Mouse (Mus musculus) gastrocnemius, postnatal 4 days (tissue): ENCODE measurements around the gene Slc25a23. TPM values are rescaled to one million over a fixed set of nuclear protein-coding genes. Genes with fewer than 3 reads are reported as not detected.
A peak's percentile ranks its signal among the peaks of the same experiment; 100 is the strongest.
"Not testable (repeated sequence)": the region's sequence is repeated elsewhere in the genome, so short reads cannot be mapped to it uniquely, and the experiment has no call there.

Source experiments
- DNase-seq, 2 experiments: peaks; one replicate each; pipeline ENCODE4 v3.0.0; 2021 to 2022; ENCODE audit warnings: low spot score in 2 of 2, mixed read lengths in 2 of 2
- total RNA-seq, 2 experiments: library from RNA; stranded (reverse); gene quantifications; 2 replicates each; pipeline ENCODE4 v1.2.3; 2021

The Slc25a23 gene
- total RNA-seq, 2 experiments from 2014 or later: 35.5 to 35.7 TPM

DNA sequence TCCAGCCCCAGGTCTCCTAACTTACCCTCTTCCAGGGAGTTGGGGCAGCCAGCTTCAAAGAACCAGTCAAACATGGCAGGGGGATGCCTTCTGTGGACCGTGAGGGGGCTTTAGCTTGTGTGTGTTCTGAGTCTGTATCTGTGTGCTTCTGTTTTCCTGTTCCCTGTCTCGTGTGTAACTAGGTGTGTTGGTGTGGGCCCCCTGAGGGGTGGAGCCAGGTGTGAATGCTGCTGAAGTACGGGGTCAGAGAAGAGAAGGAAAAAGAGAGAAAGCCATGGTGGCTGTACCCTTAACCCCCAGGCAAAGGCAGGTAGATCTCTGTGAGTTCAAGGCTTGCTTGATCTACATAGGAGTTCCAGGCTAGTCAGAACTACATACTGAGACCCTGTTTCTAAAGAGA lies 17.3 kb upstream of the Slc25a23 start:
- DNase-seq: no peak

DNA sequence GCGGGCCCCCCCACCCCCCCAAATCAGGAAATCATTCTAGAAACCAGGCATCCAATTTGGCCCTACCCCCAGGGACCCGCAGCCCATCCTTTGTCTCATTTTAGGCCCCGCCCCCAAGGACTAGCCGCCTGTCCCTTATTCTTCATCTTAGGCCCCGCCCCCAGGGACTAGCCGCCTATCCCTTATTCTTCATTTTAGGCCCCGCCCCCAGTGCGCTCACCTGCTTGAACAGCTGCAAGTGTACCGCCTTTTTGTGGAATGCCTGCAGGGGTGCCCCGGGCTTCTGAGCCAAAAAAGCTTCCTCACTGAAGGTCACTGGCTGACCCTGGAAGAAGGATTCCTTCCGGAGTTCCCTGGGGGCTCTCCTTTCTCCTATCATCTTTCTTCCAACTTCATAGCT lies 11.0 kb upstream of the Slc25a23 start:
- DNase-seq: no peak

GRCm38 (mm10) chr17:57070272-57070671 lies 10.6 kb upstream of the Slc25a23 start:
- no peak for DNase-seq

DNA sequence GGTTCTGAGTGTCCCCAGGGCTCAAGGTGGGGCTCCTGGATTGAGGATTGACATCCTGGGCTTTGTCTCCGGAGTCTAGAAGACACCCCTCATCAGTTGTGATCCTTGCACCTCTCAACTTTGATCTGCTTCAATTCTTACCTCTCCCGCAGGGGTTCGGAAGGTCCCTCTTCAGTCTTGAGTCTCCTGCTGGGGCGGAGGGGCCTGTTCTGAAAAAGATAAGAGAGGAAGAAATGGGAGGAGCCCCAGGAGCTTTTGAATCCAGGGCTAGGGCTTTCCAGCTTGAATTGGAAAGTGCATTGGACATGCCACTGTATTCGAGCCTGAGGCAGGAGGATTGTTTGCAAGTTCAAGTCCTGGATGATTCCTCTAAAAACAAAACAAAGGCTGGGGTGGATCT lies 7.2 kb upstream of the Slc25a23 start:
- DNase-seq: no peak

- no peak for DNase-seq
Observed at GRCm38 (mm10) chr17:57063031-57063430, 3.4 kb upstream of the Slc25a23 start.

GRCm38 (mm10) chr17:57062548-57062947 lies 2.9 kb upstream of the Slc25a23 start:
- DNase-seq: no peak

GRCm38 (mm10) chr17:57062011-57062521 lies 2.4 kb upstream of the Slc25a23 start:
- no peak for DNase-seq

DNA sequence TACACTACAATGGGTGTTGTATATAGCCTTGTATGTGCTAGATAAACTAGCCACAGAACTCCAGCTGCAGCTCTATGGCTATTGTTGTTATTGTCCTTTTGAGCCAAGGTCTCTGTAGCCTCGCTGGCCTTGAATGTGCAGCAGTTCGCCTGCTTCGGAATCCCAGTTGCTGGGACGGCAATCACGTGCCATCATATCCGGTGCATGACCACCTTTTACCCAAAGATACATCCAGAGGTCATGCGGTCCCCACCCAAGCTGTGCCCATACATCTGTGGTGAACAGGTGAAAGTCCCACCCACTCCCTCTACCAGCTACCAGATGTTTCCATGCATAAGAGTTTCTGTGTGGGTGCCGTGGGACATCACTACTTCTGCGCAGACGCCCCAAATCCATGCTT lies 1.4 kb upstream of the Slc25a23 start:
- no peak for DNase-seq

DNA sequence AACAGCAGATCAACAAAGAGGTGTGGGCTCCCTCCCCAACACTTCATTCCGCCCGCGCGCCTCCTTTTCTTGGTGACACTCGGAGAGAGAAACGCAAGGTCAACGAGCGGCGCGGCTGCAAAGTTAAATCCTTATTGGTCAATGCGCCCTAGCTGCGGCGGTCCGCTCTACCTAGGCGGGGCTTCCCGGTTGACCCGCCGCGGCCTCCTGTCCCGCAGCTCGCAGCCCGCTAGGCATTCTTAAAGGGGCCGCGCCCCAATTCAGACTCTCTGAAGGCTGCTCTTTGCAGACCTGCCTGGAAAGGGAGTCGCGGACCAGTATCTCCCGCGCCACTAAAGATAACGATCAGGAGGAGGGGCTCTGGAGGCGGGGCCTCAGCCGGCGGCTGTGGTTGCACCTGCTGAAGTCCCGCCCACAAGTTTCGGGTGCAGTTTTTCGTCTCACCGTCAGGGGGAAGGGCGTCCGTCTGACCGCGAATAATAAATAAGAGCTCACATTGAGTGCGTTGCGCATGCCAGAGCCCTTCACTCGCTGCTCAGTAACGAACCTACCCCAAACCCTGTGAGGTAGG lies 653 bp upstream of the Slc25a23 start:
- DNase-seq: peak; percentile 78 to 93

DNA sequence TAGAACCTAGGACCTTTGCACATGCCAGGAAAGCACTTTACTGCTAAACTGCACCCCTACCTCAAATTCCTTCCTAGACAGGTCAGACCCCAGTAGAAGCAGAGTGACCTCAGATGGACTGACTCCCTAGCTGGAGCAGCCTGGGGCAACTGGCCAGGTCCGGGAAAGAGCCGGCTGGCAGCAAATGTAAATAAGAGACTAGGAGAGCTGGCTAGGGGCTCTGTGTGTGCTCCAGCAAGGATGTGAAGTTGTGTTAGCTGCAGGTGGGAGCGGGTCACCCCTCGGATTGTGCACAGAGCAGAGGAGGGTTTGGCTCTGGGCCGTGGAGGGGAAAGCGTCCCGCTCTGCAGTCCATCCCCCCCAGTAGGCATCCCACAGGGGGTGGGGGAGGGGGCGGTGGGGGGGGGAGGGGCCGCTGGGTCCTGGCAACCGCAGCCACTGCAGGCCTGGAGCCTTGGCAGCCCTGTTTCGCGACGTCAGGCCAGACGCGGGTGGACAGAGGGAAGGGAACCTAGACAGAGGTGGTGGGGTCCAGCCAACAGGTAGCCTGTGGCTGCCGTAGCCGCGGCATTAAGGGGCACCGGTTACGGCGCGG lies 675 bp downstream of the Slc25a23 start, which contains the start of gene Crb3:
Crb3 (plus strand) TSS at position 215 of the 595 bp plus-strand sequence.
- DNase-seq: peak in 1 of 2 experiments; percentile 38

DNA sequence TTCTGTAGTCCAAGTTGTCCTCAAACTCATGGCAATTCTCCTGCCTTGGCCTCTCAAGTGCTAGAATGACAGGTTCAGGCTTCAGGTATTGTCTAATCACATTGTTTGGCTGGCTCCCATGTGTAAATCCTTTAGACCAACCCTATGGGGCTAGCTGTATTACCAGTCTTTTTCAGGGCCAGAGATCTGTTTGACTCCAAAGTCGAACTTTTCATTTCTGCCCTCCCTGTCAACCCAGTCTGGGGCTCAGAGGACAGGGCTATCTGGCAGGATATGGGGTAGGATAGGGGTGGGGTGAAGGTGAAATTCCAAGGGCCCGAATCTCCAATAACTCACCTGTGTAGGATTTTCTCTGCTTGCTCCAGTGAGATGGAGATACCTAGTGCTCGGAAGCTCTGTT lies 3.4 kb downstream of the Slc25a23 start:
- DNase-seq: no peak

GRCm38 (mm10) chr17:57051679-57052078 lies 8.0 kb downstream of the Slc25a23 start:
- DNase-seq: not testable (repeated sequence)

DNA sequence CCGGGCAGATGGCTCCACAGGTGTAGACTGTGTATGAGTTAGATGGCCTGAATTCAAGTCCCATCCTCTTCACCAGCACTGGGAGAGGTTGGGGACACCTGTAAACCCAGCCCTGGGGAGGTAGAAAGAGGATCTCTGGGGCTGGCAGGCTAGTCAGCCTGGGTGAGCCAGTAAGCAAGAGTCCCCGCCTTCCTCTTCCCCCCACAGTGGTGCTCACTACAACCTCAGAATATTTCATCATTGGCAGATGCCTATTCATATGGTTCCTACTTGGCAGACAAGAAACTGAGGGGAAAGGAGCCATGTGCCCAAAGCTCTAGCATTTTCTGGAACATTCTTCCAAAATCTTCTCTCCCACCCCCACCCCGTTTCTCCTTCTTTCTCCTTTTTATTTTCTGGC lies 10.8 kb downstream of the Slc25a23 start:
- no peak for DNase-seq

GRCm38 (mm10) chr17:57047406-57047805 lies 12.3 kb downstream of the Slc25a23 start:
- DNase-seq: no peak

DNA sequence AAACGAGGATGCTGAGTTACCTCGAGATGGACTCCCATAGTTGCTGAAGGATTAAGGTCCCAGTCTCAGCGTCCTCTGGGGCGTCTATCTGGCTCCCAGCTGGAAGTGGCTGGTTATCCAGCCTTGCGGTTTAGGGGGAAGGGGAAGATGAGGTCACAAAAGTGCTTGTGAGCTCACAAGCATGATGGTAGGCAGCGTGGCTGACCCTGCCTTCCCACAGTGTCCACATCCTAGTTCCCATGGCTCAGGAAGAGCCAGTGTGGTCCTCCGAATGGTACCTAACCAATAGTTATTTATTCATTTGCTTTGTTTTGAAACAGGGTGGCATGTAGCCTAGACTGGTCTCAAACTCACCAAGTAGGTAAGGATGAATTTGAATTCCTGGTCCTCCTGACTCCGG lies 18.1 kb downstream of the Slc25a23 start, which contains the start of gene Slc25a41:
Slc25a41 (minus strand) TSS at position 101 of the 400 bp plus-strand sequence.
- no peak for DNase-seq

DNA sequence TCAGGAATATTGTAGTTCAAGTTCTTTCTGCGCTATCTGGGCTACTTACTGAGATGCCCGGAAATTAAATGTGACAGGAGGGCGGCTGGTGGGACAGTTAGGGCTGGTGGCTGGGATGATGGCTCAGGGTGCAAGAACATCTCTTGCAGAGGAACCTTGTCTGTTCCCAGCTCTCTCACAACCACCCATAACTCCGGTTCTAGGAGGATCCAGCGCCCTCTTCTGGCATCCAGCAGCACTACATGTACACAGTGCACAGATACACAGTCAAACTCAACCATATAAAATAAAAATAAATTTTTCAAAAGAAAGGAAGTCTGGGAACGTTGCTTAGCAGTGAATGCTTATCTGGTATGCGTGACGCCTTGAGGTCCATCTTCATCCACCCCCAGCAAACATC lies 20.7 kb downstream of the Slc25a23 start:
- no peak for DNase-seq

DNA sequence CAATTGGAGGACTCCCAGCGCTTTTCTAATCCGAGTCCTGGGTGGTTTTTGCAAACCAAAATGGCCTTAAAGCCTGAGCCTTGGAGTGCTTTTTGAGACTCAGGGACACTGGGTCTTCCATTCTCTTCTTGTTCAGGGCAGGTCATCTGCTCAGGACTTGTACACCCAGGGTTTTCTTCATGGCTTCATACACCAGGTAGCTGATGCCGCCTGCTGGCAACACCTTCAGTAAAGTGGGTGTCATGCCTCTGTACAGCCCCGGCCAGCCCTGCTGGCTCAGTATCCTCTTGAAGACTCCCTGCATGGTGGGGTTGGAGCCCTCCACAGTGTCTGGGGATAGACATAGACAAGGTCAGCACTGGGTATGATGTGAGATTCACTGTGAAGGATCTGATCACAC lies 26.8 kb downstream of the Slc25a23 start:
- DNase-seq: no peak

DNA sequence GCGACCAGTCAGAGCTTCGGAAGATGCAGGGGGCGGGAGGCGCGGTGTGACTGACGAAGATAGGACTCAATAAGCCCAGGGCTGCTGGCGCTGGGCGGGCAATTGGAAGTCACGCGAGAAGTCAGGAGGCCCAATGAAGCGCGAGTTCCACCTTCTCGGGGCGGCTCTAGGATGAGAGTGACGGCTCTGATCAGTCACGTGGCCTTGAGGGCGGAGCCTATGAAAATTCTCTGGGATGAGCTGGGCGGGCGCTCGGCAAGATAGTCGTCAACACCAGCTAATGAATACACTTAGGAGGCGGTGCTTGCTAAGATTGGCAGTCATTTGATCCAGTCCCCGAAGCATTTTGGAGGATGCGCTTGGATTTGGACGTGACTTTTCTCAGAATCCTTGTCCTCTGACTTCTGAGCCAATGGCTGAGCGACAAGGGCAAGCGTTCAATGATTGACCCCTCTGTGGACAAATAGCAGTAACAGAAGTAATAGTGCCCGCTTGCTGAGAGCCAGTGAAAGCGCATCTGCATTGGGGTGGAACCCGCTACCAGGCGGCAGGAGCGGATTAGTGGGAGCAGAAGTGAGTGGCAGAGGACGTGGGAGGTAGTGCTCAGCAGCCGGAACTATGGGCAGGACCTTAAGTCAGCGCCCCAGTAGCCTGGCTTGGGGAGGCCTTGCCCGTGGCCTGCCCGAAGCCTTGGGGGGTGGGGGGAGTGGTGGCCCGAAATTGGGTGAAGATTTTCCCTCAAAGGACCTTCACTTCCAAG lies 27.8 kb downstream of the Slc25a23 start:
- DNase-seq: peak; percentile 93 to 99

DNA sequence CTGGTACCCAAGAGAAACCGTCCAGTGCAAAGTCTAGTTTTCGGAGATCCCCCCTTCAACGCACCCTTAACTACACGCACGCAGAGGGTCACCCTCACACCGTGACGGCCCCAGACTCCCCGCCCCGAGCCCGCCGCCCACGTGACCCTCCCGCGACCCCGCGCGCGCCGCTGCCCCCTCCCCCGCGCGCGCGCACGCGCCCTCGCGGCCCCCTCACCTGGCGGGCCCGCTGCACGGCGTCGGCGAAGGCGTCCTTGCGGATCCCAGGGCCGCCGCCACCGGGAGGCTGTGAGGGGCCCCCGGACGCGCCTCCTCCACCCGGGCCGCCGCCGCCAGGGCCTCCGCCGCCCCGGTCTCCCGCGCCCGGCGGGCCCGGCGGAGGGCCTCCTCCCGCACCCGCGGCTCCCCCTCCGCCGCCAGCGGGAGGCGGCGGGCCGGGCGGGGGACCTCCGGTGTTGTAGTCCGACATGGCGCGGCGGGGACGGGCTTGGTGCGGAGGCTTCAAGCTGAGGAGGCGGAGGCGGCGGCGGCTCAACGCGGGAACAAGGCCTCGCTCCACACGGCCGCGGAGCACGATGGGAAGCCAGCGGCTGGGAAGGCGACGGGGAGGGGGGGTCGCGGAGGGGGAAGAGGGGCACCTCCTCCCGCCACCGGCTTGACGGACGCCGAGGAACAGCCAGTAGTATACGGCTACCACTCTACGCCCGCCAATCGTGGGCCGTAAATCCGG lies 28.6 kb downstream of the Slc25a23 start, which contains the start of gene Khsrp:
Khsrp (minus strand) TSS at position 592 of the 730 bp plus-strand sequence.
- DNase-seq: peak; percentile 43 to 64

GRCm38 (mm10) chr17:57029691-57030090 lies 30.0 kb downstream of the Slc25a23 start:
- DNase-seq: no peak

GRCm38 (mm10) chr17:57027471-57027870 lies 32.2 kb downstream of the Slc25a23 start:
- DNase-seq: no peak
